Mouse (Mus musculus) neural tube, postnatal 0 days (tissue): ENCODE results near the gene Dctd. TPM values are rescaled to one million over a fixed set of nuclear protein-coding genes. Genes with fewer than 3 reads are reported as not detected.

Experiments used
- polyA plus RNA-seq: library from polyadenylated mRNA; unstranded; fragments of >200 nt; fragmentation: Nextera tagmentation; extraction: Ambion mirVana; gene quantifications from 2 replicates; pipeline ENCODE4 v1.2.1, GENCODE M21; 2015

Gene Dctd
- 9.8 and 11.6 TPM in 2 replicates for polyA plus RNA-seq

GRCm38 (mm10) chr8:48098792-48099191, at the start of gene Dctd:
Dctd (plus strand) TSS chr8:48099092.

Other genes with a start within 250 kb of the Dctd start
- gene Wwc2, start 108.2 kb upstream of the Dctd start, polyA plus RNA-seq, result 6.7 and 6.8 TPM in 2 replicates